Mouse (Mus musculus) ES-E14 (cell line): ENCODE measurements around the gene Bri3. TPM values are rescaled to one million over a fixed set of nuclear protein-coding genes. Genes with fewer than 3 reads are reported as not detected.

ENCODE experiments used
- DNase-seq: peaks from one replicate; pipeline ENCODE4 v3.0.0-alpha.2; 2013; ENCODE audit warnings: low read depth, low spot score
- H3K27ac ChIP-seq: 2 replicates; pipeline ENCODE4 v1.5.1; 2012; ENCODE audit warnings: low read depth, mild to moderate bottlenecking, low read length, moderate library complexity, mixed read lengths; ENCODE audit not compliant: poor library complexity, insufficient read depth, severe bottlenecking
- H3K36me3 ChIP-seq: 2 replicates; pipeline ENCODE4 v1.6.1; 2012; ENCODE audit warnings: mild to moderate bottlenecking, low read length, moderate library complexity, mixed read lengths; ENCODE audit not compliant: control insufficient read depth, poor library complexity, insufficient read depth, severe bottlenecking
- H3K4me1 ChIP-seq, 2 experiments: fragments of 150-350 bp in 1 of 2; sonication (generic) in 1 of 2; 2 replicates each; pipeline ENCODE4 v1.6.1; 2012; ENCODE audit warnings: low read length in 2 of 2, mild to moderate bottlenecking in 1 of 2, mixed read lengths in 1 of 2; ENCODE audit not compliant: control insufficient read depth in 2 of 2, insufficient read depth in 2 of 2, poor library complexity in 1 of 2
- H3K4me3 ChIP-seq, 2 experiments: fragments of 150-350 bp in 1 of 2; sonication (generic) in 1 of 2; 2 replicates each; pipeline ENCODE4 v1.5.1; 2012; ENCODE audit warnings: low read length in 2 of 2, low read depth in 1 of 2, mild to moderate bottlenecking in 1 of 2, mixed read lengths in 1 of 2; ENCODE audit not compliant: insufficient read depth in 1 of 2, poor library complexity in 1 of 2, severe bottlenecking in 1 of 2
- H3K9ac ChIP-seq: 2 replicates; pipeline ENCODE4 v1.6.1; 2012; ENCODE audit warnings: low read depth, mild to moderate bottlenecking, low read length, mixed read lengths; ENCODE audit not compliant: poor library complexity, insufficient read depth, severe bottlenecking
- H3K9me3 ChIP-seq: fragments of 150-350 bp; sonication (generic); 2 replicates; pipeline ENCODE4 v1.6.1; 2012; ENCODE audit warnings: low read depth, mild to moderate bottlenecking, low read length; ENCODE audit not compliant: control insufficient read depth, insufficient read depth
- CHD2 ChIP-seq: IDR thresholded peaks from 2 replicates; pipeline ENCODE4 v1.6.1; 2014; ENCODE audit warnings: mild to moderate bottlenecking, low read depth, low read length, inconsistent platforms
- HCFC1 ChIP-seq: IDR thresholded peaks from 2 replicates; pipeline ENCODE4 v1.6.1; 2012; ENCODE audit warnings: low read length, inconsistent platforms, borderline replicate concordance; ENCODE audit not compliant: insufficient read depth
- MAFK ChIP-seq: IDR thresholded peaks from 2 replicates; pipeline ENCODE4 v1.6.1; 2014; ENCODE audit warnings: mild to moderate bottlenecking, low read depth, low read length, inconsistent platforms; ENCODE audit not compliant: insufficient read depth
- ZC3H11A ChIP-seq: IDR thresholded peaks from 2 replicates; pipeline ENCODE4 v1.6.1; 2012; ENCODE audit warnings: low read depth, mild to moderate bottlenecking, inconsistent platforms, low read length, borderline replicate concordance
- ZNF384 ChIP-seq: IDR thresholded peaks from 2 replicates; pipeline ENCODE4 v1.6.1; 2012; ENCODE audit warnings: low read depth, low read length, inconsistent platforms
- in situ Hi-C, 2 experiments: fragments of 600-800 bp; cut with MboI; formaldehyde crosslinking; loops; one replicate each; pipeline ENCODE4 v1.15.1; 2025; ENCODE audit warnings: low sequenced_read_pairs in 2 of 2, inconsistent platforms in 1 of 2; ENCODE audit not compliant: unreplicated experiment in 2 of 2
- total RNA-seq: library from RNA; depleted of rRNA; stranded (reverse); fragments of 300-350 nt; gene quantifications from 2 replicates; pipeline ENCODE4 v1.2.3, GENCODE M21; 2012

Gene Bri3
- total RNA-seq, 1 experiment, result 26.4 TPM

DNA sequence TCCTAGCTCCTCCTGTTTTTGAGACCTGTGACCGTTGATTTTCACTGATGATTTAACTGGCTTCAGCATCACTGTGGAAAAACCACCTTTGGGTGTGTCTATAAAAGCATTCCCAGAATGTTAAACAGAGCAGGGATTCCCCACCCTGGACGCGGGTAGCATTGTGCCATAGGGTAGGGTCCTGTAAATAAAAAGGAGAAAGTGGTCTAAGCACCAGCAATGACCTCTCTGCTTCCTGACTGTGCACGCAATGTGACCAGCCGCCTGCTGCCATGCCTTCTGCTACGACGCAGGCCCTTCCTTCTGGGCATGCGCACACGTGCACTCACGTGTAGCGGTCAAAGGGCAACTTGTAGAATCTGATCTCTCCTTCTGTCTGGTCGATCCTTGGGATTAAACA lies 174.2 kb downstream of the Bri3 start:
- Histone ChIP-seq H3K9ac (no peak overlapping the region), H3K4me1 (no peaks in the 10 kb centered on the region), H3K36me3 (no peaks in the 10 kb centered on the region), H3K9me3 (no peaks in the 10 kb centered on the region), H3K27ac (no peak overlapping the region), H3K4me3 (no peak overlapping the region)
- in situ Hi-C loops, result no loop called here
- DNase-seq, result no peak
- TF ChIP-seq ZC3H11A, result no peak
- TF ChIP-seq ZNF384, result no peak
- no peak for TF ChIP-seq MAFK
- TF ChIP-seq HCFC1, result no peak

DNA sequence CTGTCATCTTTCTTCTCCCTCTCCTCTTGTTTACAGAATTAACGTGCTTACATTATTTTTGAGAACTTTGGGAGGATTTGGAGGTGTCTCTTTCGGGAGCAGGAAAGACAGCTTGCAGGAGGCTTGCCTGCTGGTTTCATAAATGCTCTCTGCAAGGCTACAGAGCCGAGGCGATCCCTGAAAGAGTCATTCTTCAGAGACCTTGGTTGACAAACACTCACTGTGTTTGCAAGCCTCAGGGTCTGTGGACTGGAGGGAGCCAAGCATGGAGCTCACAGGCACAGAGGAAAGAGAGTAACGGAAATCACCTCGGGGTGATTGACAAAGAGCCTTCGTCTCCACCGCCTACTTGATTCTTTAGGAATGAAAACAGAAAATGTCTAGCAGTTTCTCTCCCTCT lies 175.8 kb downstream of the Bri3 start:
- no peak overlapping the region for H3K4me3 ChIP-seq
- H3K4me1 ChIP-seq, result no peaks in the 10 kb centered on the region
- DNase-seq, result no peak
- no peaks in the 10 kb centered on the region for H3K36me3 ChIP-seq
- in situ Hi-C loops, result no loop called here
- no peaks in the 10 kb centered on the region for H3K9me3 ChIP-seq
- no peak overlapping the region for H3K9ac ChIP-seq
- TF ChIP-seq ZC3H11A (no peak), CHD2 (no peak), HCFC1 (no peak), MAFK (no peak), ZNF384 (no peak)
- no peak overlapping the region for H3K27ac ChIP-seq

GRCm38 (mm10) chr5:144426697-144427096 lies 182.5 kb downstream of the Bri3 start:
- DNase-seq, result no peak
- Histone ChIP-seq H3K9ac (no peak overlapping the region), H3K9me3 (no peaks in the 10 kb centered on the region), H3K4me3 (no peak overlapping the region), H3K27ac (no peak overlapping the region), H3K36me3 (no peaks in the 10 kb centered on the region), H3K4me1 (no peaks in the 10 kb centered on the region)
- in situ Hi-C loops, result no loop called here
- TF ChIP-seq MAFK, result no peak
- TF ChIP-seq HCFC1, result no peak
- no peak for TF ChIP-seq ZNF384
- TF ChIP-seq CHD2, result no peak
- TF ChIP-seq ZC3H11A, result no peak

GRCm38 (mm10) chr5:144427861-144428260 lies 183.6 kb downstream of the Bri3 start:
- TF ChIP-seq ZNF384 (no peak), MAFK (no peak), ZC3H11A (no peak), CHD2 (no peak), HCFC1 (no peak)
- H3K27ac ChIP-seq, result no peak overlapping the region
- H3K9ac ChIP-seq, result no peak overlapping the region
- in situ Hi-C loops, result no loop called here
- no peaks in the 10 kb centered on the region for H3K4me1 ChIP-seq
- no peaks in the 10 kb centered on the region for H3K9me3 ChIP-seq
- H3K4me3 ChIP-seq, result no peak overlapping the region
- no peaks in the 10 kb centered on the region for H3K36me3 ChIP-seq
- DNase-seq, result no peak

DNA sequence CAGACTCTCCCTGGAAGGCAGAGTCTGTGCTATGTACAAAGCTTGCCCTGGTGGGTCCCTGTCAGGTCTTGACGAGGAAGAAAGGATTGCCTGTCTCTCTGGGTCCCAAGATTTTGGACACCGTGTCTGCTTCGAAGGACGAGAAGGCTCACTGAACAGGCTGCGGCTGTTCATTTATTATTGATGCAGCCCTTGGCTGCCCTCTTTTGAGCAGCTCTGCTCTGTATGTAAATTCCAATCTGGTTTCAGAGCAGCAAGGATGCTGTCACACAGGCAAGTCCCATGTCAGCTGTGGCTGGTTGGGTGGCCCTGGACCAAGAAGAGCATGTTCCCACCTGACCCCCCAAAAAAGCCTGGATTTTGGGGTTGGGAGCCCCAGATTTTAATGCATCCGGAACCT lies 187.2 kb downstream of the Bri3 start:
- Histone ChIP-seq H3K9ac (no peak overlapping the region), H3K27ac (no peak overlapping the region), H3K36me3 (no peaks in the 10 kb centered on the region), H3K9me3 (no peaks in the 10 kb centered on the region), H3K4me1 (no peaks in the 10 kb centered on the region), H3K4me3 (no peak overlapping the region)
- in situ Hi-C loops, result no loop called here
- no peak for TF ChIP-seq HCFC1
- TF ChIP-seq ZC3H11A, result no peak
- no peak for TF ChIP-seq CHD2
- no peak for TF ChIP-seq MAFK
- no peak for TF ChIP-seq ZNF384
- no peak for DNase-seq
